Mouse (Mus musculus) intestine, postnatal 0 days (tissue): ENCODE results near the gene Eci3. TPM values are rescaled to one million over a fixed set of nuclear protein-coding genes. Genes with fewer than 3 reads are reported as not detected.
A peak's percentile ranks its signal among the peaks of the same experiment; 100 is the strongest.

Experiments used
- ATAC-seq: fragments of 200-750 bp; cut with Nextera tagmentation; 2 replicates; pipeline ENCODE4 v1.8.0; 2017; ENCODE audit warnings: mild to moderate bottlenecking, moderate TSS enrichment, moderate library complexity
- H3K27ac ChIP-seq: fragments of 300-500 bp; sonication (generic); 2 replicates; pipeline ENCODE4 v1.5.1; 2014; ENCODE audit warnings: mild to moderate bottlenecking, low read depth, low read length, moderate library complexity
- H3K27me3 ChIP-seq: fragments of 300-500 bp; sonication (generic); replicated peaks from 2 replicates; pipeline ENCODE4 v1.6.1; 2014; ENCODE audit warnings: low read length, mixed read lengths; ENCODE audit not compliant: control insufficient read depth, insufficient read depth
- H3K36me3 ChIP-seq: fragments of 300-500 bp; sonication (generic); 2 replicates; pipeline ENCODE4 v1.6.1; 2014; ENCODE audit warnings: mild to moderate bottlenecking, moderate library complexity; ENCODE audit not compliant: control insufficient read depth, insufficient read depth
- H3K4me1 ChIP-seq: fragments of 300-500 bp; sonication (generic); replicated peaks from 2 replicates; pipeline ENCODE4 v1.6.1; 2014; ENCODE audit warnings: antibody characterized with exemption, low read length, mixed read lengths; ENCODE audit not compliant: control insufficient read depth, insufficient read depth
- H3K4me2 ChIP-seq: fragments of 300-500 bp; sonication (generic); replicated peaks from 2 replicates; pipeline ENCODE4 v1.6.1; 2014; ENCODE audit warnings: low read depth, mild to moderate bottlenecking, moderate library complexity
- H3K4me3 ChIP-seq: fragments of 300-500 bp; sonication (generic); 2 replicates; pipeline ENCODE4 v1.5.1; 2014; ENCODE audit warnings: low read depth, low read length
- H3K9ac ChIP-seq: fragments of 300-500 bp; sonication (generic); 2 replicates; pipeline ENCODE4 v1.6.1; 2014; ENCODE audit warnings: mild to moderate bottlenecking, low read depth, low read length
- H3K9me3 ChIP-seq: fragments of 300-500 bp; sonication (generic); 2 replicates; pipeline ENCODE4 v1.6.1; 2016; ENCODE audit warnings: mixed run types; ENCODE audit not compliant: control insufficient read depth
- CTCF ChIP-seq: sonication (generic); IDR thresholded peaks from 2 replicates; pipeline ENCODE4 v1.5.1; 2016; ENCODE audit warnings: low read depth, mild to moderate bottlenecking, control low read depth, antibody characterized with exemption, moderate library complexity
- WGBS: fragments of 180-500 bp; shearing (Covaris S2); extraction: QIAGEN DNeasy Blood & Tissue Kit; methylation state at CpG from one replicate; pipeline ENCODE4 v1.1.7; 2014; 5-methylcytosine and 5-hydroxymethylcytosine counted together
- polyA plus RNA-seq: library from polyadenylated mRNA; unstranded; fragments of >200 nt; fragmentation: Nextera tagmentation; extraction: Ambion mirVana; gene quantifications from 2 replicates; pipeline ENCODE4 v1.2.1, GENCODE M21; 2015

Eci3 gene
- polyA plus RNA-seq, 1 experiment from 2014 or later: 1.9 TPM

- Histone ChIP-seq H3K4me1 (no peaks in the 10 kb centered on the region), H3K9ac (no peak overlapping the region), H3K9me3 (no peaks in the 10 kb centered on the region), H3K36me3 (no peaks in the 10 kb centered on the region; the same call in 1 of the 2 replicates), H3K4me2 (no peak overlapping the region), H3K27ac (no peak overlapping the region), H3K4me3 (no peak overlapping the region), H3K27me3 (no peaks in the 10 kb centered on the region)
- 64% methylated on average over 10 of the region's 10 CpGs for WGBS
- no peak for TF ChIP-seq CTCF
- ATAC-seq: no peak
These were observed 28.5 kb downstream of the Eci3 start for GRCm38 (mm10) chr13:34934931-34935644.

GRCm38 (mm10) chr13:34924210-34924609 lies 39.4 kb downstream of the Eci3 start, which contains the start of the genes Fam217a and 4933417A18Rik:
Fam217a (minus strand) TSS chr13:34924310.
4933417A18Rik (plus strand) TSS chr13:34924409.
- ATAC-seq: no peak
- no peak for TF ChIP-seq CTCF
- WGBS: 81% methylated on average over 4 of the region's 4 CpGs
- Histone ChIP-seq H3K9ac (no peak within 1 kb of the TSS), H3K4me3 (no peak within 1 kb of the TSS), H3K36me3 (no peaks in the 10 kb centered on the region), H3K27ac (no peak within 1 kb of the TSS), H3K27me3 (no peaks in the 10 kb centered on the region), H3K9me3 (no peaks in the 10 kb centered on the region), H3K4me2 (no peak within 1 kb of the TSS), H3K4me1 (no peaks in the 10 kb centered on the region)

GRCm38 (mm10) chr13:34916520-34917167 lies 47.0 kb downstream of the Eci3 start:
- WGBS: 29% methylated on average over 37 of the region's 37 CpGs
- Histone ChIP-seq H3K4me2 (peak overlapping the region; percentile 62), H3K36me3 (no peaks in the 10 kb centered on the region), H3K27me3 (no peaks in the 10 kb centered on the region), H3K9ac (no peak overlapping the region), H3K9me3 (no peaks in the 10 kb centered on the region), H3K4me1 (no peaks in the 10 kb centered on the region), H3K4me3 (peak overlapping the region; percentile 38), H3K27ac (no peak overlapping the region)
- ATAC-seq: no peak
- no peak for TF ChIP-seq CTCF

- Histone ChIP-seq H3K9ac (no peak overlapping the region), H3K36me3 (no peaks in the 10 kb centered on the region), H3K4me2 (no peak overlapping the region), H3K27ac (no peak overlapping the region), H3K27me3 (no peaks in the 10 kb centered on the region), H3K4me3 (no peak overlapping the region), H3K9me3 (no peaks in the 10 kb centered on the region), H3K4me1 (no peaks in the 10 kb centered on the region)
- WGBS: 89% methylated on average over 9 of the region's 9 CpGs
- no peak for ATAC-seq
- TF ChIP-seq CTCF: no peak
These were observed 49.0 kb downstream of the Eci3 start for GRCm38 (mm10) chr13:34914614-34915013.

Other genes with a start within 250 kb of the Eci3 start
- gene Fam50b, start 229.0 kb downstream of the Eci3 start, polyA plus RNA-seq: 0.16 and 0.20 TPM in 2 replicates
- 44.2 and 51.2 TPM in 2 replicates for gene Prpf4b, start 88.5 kb downstream of the Eci3 start, polyA plus RNA-seq
- 0.54 and 0.59 TPM in 2 replicates for gene Fam217a, start 39.5 kb downstream of the Eci3 start, polyA plus RNA-seq
- not detected in 2 replicates for gene 4933417A18Rik, start 39.4 kb downstream of the Eci3 start, polyA plus RNA-seq
- gene Eci2, start 63.3 kb upstream of the Eci3 start, polyA plus RNA-seq: 205 and 228 TPM in 2 replicates